Mouse (Mus musculus) myocyte (in vitro differentiated cells): ENCODE results near the gene Slc25a45. TPM values are rescaled to one million over a fixed set of nuclear protein-coding genes. Genes with fewer than 3 reads are reported as not detected.
A peak's percentile ranks its signal among the peaks of the same experiment; 100 is the strongest.

Source experiments
- H3K27me3 ChIP-seq: one replicate; pipeline ENCODE4 v1.6.1; 2011; ENCODE audit not compliant: control insufficient read depth, insufficient read depth, insufficient read length
- H3K36me3 ChIP-seq: one replicate; pipeline ENCODE4 v1.6.1; 2011; ENCODE audit not compliant: control insufficient read depth, insufficient read depth
- H3K4me2 ChIP-seq: one replicate; pipeline ENCODE4 v1.6.1; 2011; ENCODE audit warnings: low read depth, control low read depth
- H3K4me3 ChIP-seq: one replicate; pipeline ENCODE4 v1.5.1; 2011; ENCODE audit warnings: mild to moderate bottlenecking, control low read depth, moderate library complexity
- H3K79me2 ChIP-seq: one replicate; pipeline ENCODE4 v1.6.1; 2011; ENCODE audit not compliant: control insufficient read depth, insufficient read depth
- H3ac ChIP-seq: one replicate; pipeline ENCODE4 v1.6.1; 2011; ENCODE audit not compliant: control insufficient read depth, insufficient read length
- CEBPB ChIP-seq: IDR thresholded peaks from 2 replicates; pipeline ENCODE4 v1.6.1; 2011; ENCODE audit warnings: mild to moderate bottlenecking, moderate library complexity; ENCODE audit not compliant: poor library complexity, insufficient read depth, severe bottlenecking
- MAX ChIP-seq: IDR thresholded peaks from one replicate; pipeline ENCODE4 v1.6.1; 2011; ENCODE audit warnings: low read depth, mild to moderate bottlenecking, control low read depth
- MYOD1 ChIP-seq, 3 experiments: IDR thresholded peaks; one replicate each; pipeline ENCODE4 v1.6.1; 2011; ENCODE audit warnings: control low read depth in 2 of 3, low read depth in 2 of 3, mild to moderate bottlenecking in 2 of 3, moderate library complexity in 1 of 3; ENCODE audit not compliant: insufficient read length in 2 of 3, control insufficient read depth in 1 of 3
- MYOG ChIP-seq, 3 experiments: IDR thresholded peaks; one replicate each; pipeline ENCODE4 v1.6.1; 2011; ENCODE audit warnings: control low read depth in 2 of 3, low read depth in 2 of 3, mild to moderate bottlenecking in 2 of 3; ENCODE audit not compliant: insufficient read length in 2 of 3, control insufficient read depth in 1 of 3, insufficient read depth in 1 of 3
- POLR2A ChIP-seq: IDR thresholded peaks from one replicate; pipeline ENCODE4 v1.6.1; 2011; ENCODE audit warnings: low read depth, mild to moderate bottlenecking, control low read depth, moderate library complexity; ENCODE audit not compliant: insufficient read length
- POLR2AphosphoS2 ChIP-seq: IDR thresholded peaks from one replicate; pipeline ENCODE4 v1.6.1; 2011; ENCODE audit warnings: low read depth, control low read depth; ENCODE audit not compliant: insufficient read length
- REST ChIP-seq: IDR thresholded peaks from one replicate; pipeline ENCODE4 v1.6.1; 2011; ENCODE audit warnings: mild to moderate bottlenecking, control low read depth, moderate library complexity; ENCODE audit not compliant: insufficient read depth, insufficient read length
- SRF ChIP-seq: IDR thresholded peaks from one replicate; pipeline ENCODE4 v1.6.1; 2011; ENCODE audit warnings: low read depth; ENCODE audit not compliant: control insufficient read depth, insufficient read length
- TCF12 ChIP-seq: IDR thresholded peaks from one replicate; pipeline ENCODE4 v1.6.1; 2011; ENCODE audit warnings: mild to moderate bottlenecking, control low read depth; ENCODE audit not compliant: poor library complexity, insufficient read depth, severe bottlenecking
- TCF3 ChIP-seq: IDR thresholded peaks from one replicate; pipeline ENCODE4 v1.6.1; 2011; ENCODE audit warnings: low read depth, control low read depth; ENCODE audit not compliant: insufficient read length
- USF1 ChIP-seq: IDR thresholded peaks from one replicate; pipeline ENCODE4 v1.6.1; 2011; ENCODE audit warnings: low read depth, mild to moderate bottlenecking, control low read depth, moderate library complexity
- polyA plus RNA-seq: library from polyadenylated mRNA; unstranded; fragments of >200 nt; fragmentation: generic; extraction: Trizol; gene quantifications from one replicate; pipeline ENCODE4 v1.2.1, GENCODE M21; 2012; ENCODE audit warnings: missing spikeins

Slc25a45 gene
- polyA plus RNA-seq: 5.2 TPM

GRCm38 (mm10) chr19:5877618-5878361 is at the start of gene Slc25a45:
Slc25a45 (plus strand) TSS chr19:5877808.
- H3K4me2 ChIP-seq: peak within 1 kb of the TSS; percentile 83
- no peaks in the 10 kb centered on the region for H3K27me3 ChIP-seq
- H3K36me3 ChIP-seq: no peaks in the 10 kb centered on the region
- H3K4me3 ChIP-seq: peak within 1 kb of the TSS; percentile 16
- TF ChIP-seq POLR2A: peak; percentile 25
- no peak for TF ChIP-seq MYOD1 (IDR thresholded peaks at IDR 0.05; ENCODE audit: control insufficient read depth in 1 of 3, insufficient read length in 2 of 3, low read depth in 2 of 3)
- peak within 1 kb of the TSS; percentile 13 for H3ac ChIP-seq
- peaks cover 21% of the 10 kb centered on the region for H3K79me2 ChIP-seq

GRCm38 (mm10) chr19:5828155-5828554 is 49.5 kb upstream of the Slc25a45 start:
- Histone ChIP-seq H3K27me3 (no peaks in the 10 kb centered on the region), H3K79me2 (peaks cover 21% of the 10 kb centered on the region), H3ac (no peak overlapping the region), H3K4me3 (no peak overlapping the region), H3K4me2 (no peak overlapping the region), H3K36me3 (peaks cover 40% of the 10 kb centered on the region)
- peak; percentile 93 for TF ChIP-seq POLR2AphosphoS2
- peak; percentile 56 for TF ChIP-seq POLR2A
- no peak for TF ChIP-seq TCF12
- no peak for TF ChIP-seq MYOG (IDR thresholded peaks at IDR 0.05; ENCODE audit: control insufficient read depth in 1 of 3, insufficient read depth in 1 of 3, insufficient read length in 2 of 3, low read depth in 2 of 3)
- no peak for TF ChIP-seq CEBPB
- no peak for TF ChIP-seq MAX
- TF ChIP-seq TCF3: no peak
- TF ChIP-seq REST: no peak
- TF ChIP-seq MYOD1 (IDR thresholded peaks at IDR 0.05; ENCODE audit: control insufficient read depth in 1 of 3, insufficient read length in 2 of 3, low read depth in 2 of 3): no peak

- TF ChIP-seq SRF (no peak), POLR2A (peak; percentile 43)
Measured at GRCm38 (mm10) chr19:5828905-5829304, 48.7 kb upstream of the Slc25a45 start.

GRCm38 (mm10) chr19:5829958-5830615 is 47.5 kb upstream of the Slc25a45 start:
- peak overlapping the region; percentile 20 for H3K4me2 ChIP-seq
- no peak for TF ChIP-seq SRF
- peak; percentile 62 for TF ChIP-seq POLR2A
- peak; percentile 90 for TF ChIP-seq POLR2AphosphoS2
- peaks cover 26% of the 10 kb centered on the region for H3K36me3 ChIP-seq

More at GRCm38 (mm10) chr19:5828905-5829304, 48.7 kb upstream of the Slc25a45 start:
- Histone ChIP-seq H3K4me2 (peak overlapping the region; percentile 20), H3K79me2 (peaks cover 25% of the 10 kb centered on the region), H3K4me3 (no peak overlapping the region), H3K36me3 (peaks cover 36% of the 10 kb centered on the region), H3ac (no peak overlapping the region), H3K27me3 (no peaks in the 10 kb centered on the region)

GRCm38 (mm10) chr19:5830776-5831175 is 46.8 kb upstream of the Slc25a45 start:
- peaks cover 19% of the 10 kb centered on the region for H3K36me3 ChIP-seq
- H3K4me3 ChIP-seq: no peak overlapping the region
- H3ac ChIP-seq: no peak overlapping the region
- peak overlapping the region; percentile 20 for H3K4me2 ChIP-seq
- H3K27me3 ChIP-seq: no peaks in the 10 kb centered on the region
- no peak for TF ChIP-seq TCF3
- peak; percentile 1 for TF ChIP-seq USF1
- peak; percentile 89 for TF ChIP-seq POLR2AphosphoS2
- H3K79me2 ChIP-seq: peaks cover 18% of the 10 kb centered on the region

More at GRCm38 (mm10) chr19:5829958-5830615, 47.5 kb upstream of the Slc25a45 start:
- Histone ChIP-seq H3K79me2 (peaks cover 24% of the 10 kb centered on the region), H3K4me3 (no peak overlapping the region), H3ac (no peak overlapping the region), H3K27me3 (no peaks in the 10 kb centered on the region)

- H3K27me3 ChIP-seq: no peaks in the 10 kb centered on the region
- TF ChIP-seq POLR2A: peak; percentile 70
- peak; percentile 36 for TF ChIP-seq TCF3
- no peak for TF ChIP-seq USF1
- TF ChIP-seq MYOD1 (IDR thresholded peaks at IDR 0.05; ENCODE audit: control insufficient read depth in 1 of 3, insufficient read length in 2 of 3, low read depth in 2 of 3): peak in 1 of 3 experiments; percentile 15
- no peak for TF ChIP-seq TCF12
- peak; percentile 95 for TF ChIP-seq POLR2AphosphoS2
- no peak for TF ChIP-seq MAX
- TF ChIP-seq CEBPB: no peak
- TF ChIP-seq REST: no peak
Measured at GRCm38 (mm10) chr19:5831224-5831957, 46.2 kb upstream of the Slc25a45 start.

More at GRCm38 (mm10) chr19:5831224-5831957, 46.2 kb upstream of the Slc25a45 start:
- Histone ChIP-seq H3K36me3 (peaks cover 14% of the 10 kb centered on the region), H3K79me2 (peaks cover 23% of the 10 kb centered on the region), H3K4me2 (peak overlapping the region; percentile 87), H3K4me3 (no peak overlapping the region), H3ac (no peak overlapping the region)
